Mouse (Mus musculus): ENCODE data around the gene Fzd4.

DNA sequence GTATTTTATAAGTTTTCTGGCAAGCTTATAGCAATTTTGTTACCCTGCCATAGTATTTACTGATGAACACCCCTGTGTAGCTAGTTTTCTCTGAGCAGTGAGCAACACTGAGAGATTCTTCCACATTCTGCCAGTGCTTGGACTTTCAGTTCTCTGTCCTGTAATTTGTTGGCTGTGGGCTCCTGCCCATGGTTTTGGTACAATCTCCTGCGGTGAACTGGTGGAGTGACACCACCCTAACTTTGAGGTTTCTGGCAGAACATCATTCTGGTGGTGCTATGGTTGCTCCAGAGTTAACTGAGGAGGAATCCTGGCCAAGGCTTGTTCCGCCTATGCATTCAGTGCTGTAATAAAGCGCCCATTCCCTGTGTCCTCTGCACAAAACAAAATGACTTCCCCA, 21.3 kb upstream of the Fzd4 start:
- TF ChIP-seq POLR2A (IDR thresholded peaks at IDR 0.05; ENCODE audit: insufficient read length, low read depth) (no peak), CEBPB (IDR thresholded peaks at IDR 0.05; ENCODE audit: insufficient read depth, poor library complexity, severe bottlenecking) (no peak), MYOG (IDR thresholded peaks at IDR 0.05; ENCODE audit: control insufficient read depth in 1 of 3, insufficient read depth in 1 of 3, insufficient read length in 2 of 3, low read depth in 2 of 3) (no peak), POLR2AphosphoS2 (IDR thresholded peaks at IDR 0.05; ENCODE audit: insufficient read length, low read depth) (no peak), MAX (IDR thresholded peaks at IDR 0.05; ENCODE audit: low read depth) (no peak)

All from myocyte (in vitro differentiated cells).